Mouse (Mus musculus) kidney, adult 2 months (tissue): ENCODE results near the gene Med29.

Experiments used
- CTCF ChIP-seq: fragments of 200-500 bp; conservative IDR thresholded peaks from 2 replicates; pipeline ENCODE4 v1.5.1; 2011; ENCODE audit warnings: low read depth, mild to moderate bottlenecking, control low read depth, low read length, moderate library complexity, mixed read lengths; ENCODE audit not compliant: insufficient read depth, insufficient read length
- POLR2A ChIP-seq: fragments of 200-500 bp; IDR thresholded peaks from one replicate; pipeline ENCODE4 v1.6.1; 2011; ENCODE audit warnings: low read depth, low read length, control low read depth

DNA sequence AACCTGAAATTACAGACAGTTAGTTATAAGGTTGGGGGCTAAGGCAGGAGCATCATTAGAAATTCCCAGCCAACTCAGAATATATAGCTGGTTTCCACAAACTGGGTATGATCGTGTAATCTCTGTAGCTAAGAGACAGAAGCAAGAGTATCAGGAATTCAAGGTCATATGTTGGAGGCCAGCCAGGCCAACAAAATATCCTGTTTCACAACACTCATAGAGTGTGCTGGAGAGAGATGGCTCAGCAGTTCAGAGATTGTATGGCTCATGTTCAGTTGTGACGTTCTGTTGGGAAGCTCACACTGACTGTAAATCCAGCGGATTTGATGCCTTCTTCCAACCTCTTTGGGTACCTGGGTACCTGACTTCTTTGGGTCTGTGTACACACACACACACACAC lies 44.8 kb downstream of the Med29 start:
- TF ChIP-seq CTCF (no peak), POLR2A (no peak)
